Mouse (Mus musculus) kidney, postnatal 4 days (tissue): ENCODE results near the gene Etnk1.

Experiments used
- DNase-seq, 2 experiments: peaks; one replicate each; pipeline ENCODE4 v3.0.0; 2021; ENCODE audit warnings: mixed read lengths in 2 of 2

Gene Etnk1

GRCm38 (mm10) chr6:143221245-143221644 is 54.2 kb downstream of the Etnk1 start:
- DNase-seq = no peak

GRCm38 (mm10) chr6:143224057-143224456 is 57.0 kb downstream of the Etnk1 start:
- DNase-seq = peak in 1 of 2 experiments; percentile 27

DNA sequence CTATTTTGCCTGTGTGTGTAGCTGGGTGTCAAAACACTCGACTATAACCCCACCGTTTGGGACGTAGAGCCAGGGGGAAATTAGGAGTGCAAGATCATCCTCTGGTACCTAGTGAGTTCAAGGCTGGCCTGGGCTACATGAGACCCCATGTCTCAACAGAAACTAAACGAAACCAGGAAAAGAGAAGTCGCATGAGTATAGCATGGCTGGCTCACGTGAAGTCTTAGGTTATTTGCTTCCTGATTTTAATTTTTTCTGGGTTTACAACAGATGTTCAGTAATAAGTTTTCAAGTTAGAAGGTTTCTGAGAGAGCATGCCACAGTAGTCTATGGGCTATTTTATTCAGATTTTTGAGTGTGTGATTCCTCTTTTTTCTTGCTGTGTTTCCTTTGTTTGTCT is 57.9 kb downstream of the Etnk1 start:
- DNase-seq = no peak

GRCm38 (mm10) chr6:143228696-143229095 is 61.7 kb downstream of the Etnk1 start:
- DNase-seq = no peak

DNA sequence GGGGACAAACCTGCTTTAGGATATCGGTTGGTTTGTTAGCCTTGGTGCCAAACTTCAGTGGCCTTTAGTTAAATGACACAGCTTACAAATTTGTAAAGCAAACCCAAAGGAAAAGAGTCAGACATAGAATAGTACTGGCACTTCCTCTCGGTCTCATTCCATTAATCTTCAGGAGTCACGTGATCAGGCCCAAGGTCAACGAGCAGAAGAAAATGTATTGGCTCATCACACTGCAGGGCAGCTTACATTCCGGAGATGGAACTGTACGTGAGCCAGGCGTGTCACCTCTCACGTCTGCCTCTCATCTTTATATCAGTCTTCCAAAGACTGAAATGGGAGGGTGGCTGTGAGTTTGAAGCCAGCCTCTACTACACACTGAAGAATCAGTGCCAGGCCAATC is 62.9 kb downstream of the Etnk1 start:
- DNase-seq = peak in 1 of 2 experiments; percentile 31

GRCm38 (mm10) chr6:143230888-143231287 is 63.9 kb downstream of the Etnk1 start:
- DNase-seq = no peak

DNA sequence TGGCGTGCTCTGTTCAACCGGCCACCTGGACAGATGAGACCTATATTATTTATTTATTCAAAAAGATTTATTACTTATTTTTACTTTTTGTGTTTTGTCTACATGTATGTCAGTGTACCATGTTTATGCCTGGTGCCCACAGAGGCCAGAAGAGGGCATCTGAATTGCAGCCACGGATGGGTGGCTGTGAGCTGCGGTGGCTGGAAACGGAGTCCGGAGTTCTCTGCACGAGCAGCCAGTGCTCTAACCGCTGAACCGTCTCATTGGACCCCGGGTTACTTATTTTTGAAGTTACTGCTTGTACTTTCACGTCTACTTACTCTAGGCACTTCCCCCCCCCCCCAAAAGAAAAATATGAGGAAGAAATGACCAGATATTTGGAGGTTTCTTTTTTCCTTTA is 65.7 kb downstream of the Etnk1 start:
- DNase-seq = peak; percentile 28 to 43

DNA sequence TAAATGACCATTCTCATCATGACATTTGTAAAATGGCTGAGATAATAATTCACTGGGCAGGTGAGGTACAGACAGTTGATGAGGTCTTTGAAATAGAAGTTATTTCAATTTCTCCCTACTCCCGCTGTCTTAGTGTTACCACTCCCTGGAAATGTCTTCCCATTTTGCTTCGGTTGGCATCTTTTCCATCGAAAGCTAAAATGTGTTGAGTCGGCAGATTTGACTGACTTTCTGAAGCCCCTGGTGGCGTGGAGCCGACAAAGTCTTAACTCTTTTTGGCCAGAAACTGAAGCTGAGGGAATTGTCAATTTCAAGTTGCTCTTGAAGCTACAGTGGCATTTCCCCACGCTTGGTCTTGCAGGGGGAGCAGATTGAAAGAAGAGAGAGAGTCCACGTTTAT is 67.8 kb downstream of the Etnk1 start:
- DNase-seq = no peak

DNA sequence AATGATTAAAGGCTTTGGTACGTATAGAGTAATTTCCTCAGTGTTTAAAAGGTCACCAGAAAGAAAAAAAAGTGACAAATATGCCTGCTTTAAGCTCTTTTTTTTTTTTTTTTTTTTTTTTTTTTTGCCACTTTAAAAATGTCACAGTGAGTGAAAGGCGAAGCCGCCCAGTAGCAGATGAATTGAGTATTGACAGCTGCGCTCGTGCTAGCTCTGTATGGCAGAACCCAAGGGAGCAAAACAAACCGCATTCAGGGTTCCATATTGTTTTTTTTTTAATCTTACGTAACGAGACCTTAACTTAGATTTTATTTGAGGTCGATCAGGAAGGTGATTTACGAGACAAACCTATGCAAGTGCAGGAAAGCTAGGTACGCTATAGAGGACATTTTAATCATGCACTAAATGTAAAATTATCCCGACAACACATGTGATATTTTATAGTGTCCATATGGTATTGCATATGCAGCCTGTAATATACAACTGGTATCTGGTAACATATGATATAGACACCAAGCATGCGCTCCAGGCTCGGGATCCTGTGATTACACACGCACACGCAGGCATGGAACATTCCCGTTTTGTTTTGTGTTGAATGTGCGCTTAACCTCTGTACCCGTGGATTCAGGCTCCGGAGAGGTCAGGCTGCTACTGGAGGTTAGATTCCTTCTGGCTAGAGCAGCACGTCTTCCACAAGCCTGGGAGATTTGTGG is 72.5 kb downstream of the Etnk1 start:
- no peak for DNase-seq

- DNase-seq = no peak
These were observed 76.2 kb downstream of the Etnk1 start for GRCm38 (mm10) chr6:143243191-143243590.

- no peak for DNase-seq
These were observed 90.9 kb downstream of the Etnk1 start for GRCm38 (mm10) chr6:143257921-143258320.

GRCm38 (mm10) chr6:143259169-143259629 is 92.2 kb downstream of the Etnk1 start:
- peak in 1 of 2 experiments; percentile 10 for DNase-seq

- DNase-seq = peak; percentile 21 to 43
These were observed 93.0 kb downstream of the Etnk1 start for GRCm38 (mm10) chr6:143259870-143260559.

DNA sequence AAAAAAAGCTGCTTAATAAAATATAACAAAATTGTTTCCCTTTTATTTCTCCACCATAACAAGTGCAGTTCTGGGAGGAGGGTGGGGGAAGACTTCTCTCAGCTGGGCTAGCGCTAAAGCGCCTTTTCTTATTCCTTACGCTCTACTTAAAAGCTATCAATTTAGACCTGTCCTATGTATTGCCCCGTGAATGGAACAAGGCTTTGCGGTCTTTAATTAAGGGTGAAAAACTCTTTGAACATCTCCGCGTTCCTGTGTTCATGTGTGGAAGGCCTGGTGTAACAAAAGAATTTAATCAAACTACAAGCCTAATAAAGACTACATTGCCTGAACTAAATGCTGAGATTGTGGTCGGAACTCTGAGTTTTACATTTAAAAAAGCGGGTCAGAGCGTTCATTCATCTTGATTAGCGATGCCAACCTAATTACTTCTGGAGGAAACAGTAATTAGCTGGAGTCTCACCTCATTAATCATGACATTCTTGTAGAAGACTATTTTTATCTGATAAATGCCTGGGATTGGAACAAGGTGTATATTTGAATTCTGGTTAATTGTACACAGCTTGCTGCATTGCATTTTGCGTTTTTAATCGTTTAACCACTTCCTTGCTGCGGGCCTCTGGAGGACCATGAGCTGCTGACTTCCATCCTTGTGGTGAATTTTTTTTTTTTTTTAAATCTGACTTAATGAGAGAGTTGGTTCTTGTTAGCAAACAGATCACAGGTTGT is 93.7 kb downstream of the Etnk1 start:
- DNase-seq = no peak

DNA sequence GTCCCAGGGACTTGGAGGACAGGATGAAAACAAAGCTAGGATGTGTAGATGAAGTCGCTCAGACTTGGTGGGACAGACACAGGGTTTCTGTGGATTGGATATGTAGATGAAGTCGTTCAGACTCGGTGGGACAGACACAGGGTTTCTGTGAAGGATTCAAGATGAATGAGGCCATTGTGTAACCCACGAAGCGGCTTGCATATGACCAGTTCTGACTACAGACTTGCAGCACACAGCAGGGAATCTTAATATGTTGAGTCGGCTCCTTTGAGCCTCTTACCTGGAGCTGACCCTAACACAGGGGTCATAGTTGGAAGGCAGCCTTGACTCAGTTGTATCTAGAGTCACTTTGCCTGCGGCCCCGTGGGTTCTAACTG is 94.3 kb downstream of the Etnk1 start:
- DNase-seq = no peak

DNA sequence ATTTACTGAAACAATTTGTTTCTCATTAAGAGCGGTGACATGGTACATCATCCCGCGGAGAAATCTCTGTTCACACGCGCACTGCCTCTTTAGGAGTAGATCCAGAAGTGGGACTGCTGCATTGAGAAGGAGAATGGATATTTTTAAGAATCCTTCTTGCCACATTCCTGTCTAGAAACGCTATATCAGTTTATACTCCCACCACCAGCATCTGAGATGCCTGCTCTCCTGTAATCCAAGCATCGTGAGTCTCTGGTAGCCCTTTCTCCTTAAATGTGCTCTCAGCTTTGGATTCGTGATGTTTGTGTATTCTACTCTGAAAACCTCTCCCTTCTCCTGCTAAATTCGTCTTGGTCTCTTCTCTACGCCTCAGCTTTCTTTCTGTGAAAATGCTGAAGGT is 98.5 kb downstream of the Etnk1 start:
- no peak for DNase-seq

GRCm38 (mm10) chr6:143279222-143279621 is 112.2 kb downstream of the Etnk1 start:
- no peak for DNase-seq
